In the genomic region with DNA sequence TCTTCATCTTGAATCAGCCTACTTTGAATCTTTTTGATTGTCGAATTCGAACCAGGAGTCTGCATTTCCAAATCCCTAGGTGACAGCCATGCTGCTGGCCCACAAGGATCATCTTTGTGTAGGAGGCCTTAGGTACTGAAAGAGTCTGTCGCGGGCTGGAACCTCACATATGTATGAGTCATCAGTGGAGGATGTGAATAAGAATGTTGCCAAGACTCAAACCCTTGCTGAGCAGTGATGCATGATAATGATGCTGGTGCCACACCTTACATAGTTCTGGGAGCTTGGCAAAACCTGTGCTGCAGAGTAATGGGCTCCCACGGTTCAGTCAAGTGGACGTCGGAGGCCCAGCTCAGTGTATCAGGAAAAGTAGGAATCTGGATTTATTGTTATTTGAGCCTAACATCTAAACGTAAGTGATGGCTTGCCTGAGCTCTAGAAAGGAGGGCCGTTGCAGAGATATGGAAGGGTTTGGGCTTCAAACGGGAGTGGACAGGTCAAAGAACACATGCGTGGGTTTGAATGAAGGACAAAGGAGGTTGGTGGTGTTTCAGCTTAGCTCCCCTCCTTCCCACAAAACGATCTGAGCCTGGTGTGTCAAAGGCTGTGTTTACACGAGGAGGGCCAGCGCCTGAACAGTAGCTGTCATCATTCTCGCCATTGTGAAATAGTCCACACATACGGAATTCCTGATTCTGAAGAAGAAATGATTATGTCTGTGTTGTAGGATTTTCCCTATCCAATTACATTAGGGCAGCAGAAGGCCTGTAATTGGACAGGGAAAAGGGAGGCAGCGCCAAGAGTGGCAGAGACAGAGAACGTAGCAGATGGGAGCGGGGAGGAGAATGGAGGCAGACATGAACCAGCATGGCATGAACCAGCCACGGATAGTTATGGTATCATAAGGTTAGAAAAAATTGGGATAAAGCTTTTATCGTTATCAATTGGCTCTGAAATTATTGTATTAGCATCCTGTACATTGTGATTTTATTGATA, we compare ENCODE assay signal across 17 mouse cellular contexts. TPM values are rescaled to one million over a fixed set of nuclear protein-coding genes. Genes with fewer than 3 reads are reported as not detected.
DNase-seq lines count a peak whose midpoint lies in the region; ATAC-seq and TF ChIP-seq lines count a peak whose summit lies in the region.
"Had no signal": no experiment of that assay in that cellular context is flagged by ENCODE, and none has a peak within 500 bp of the region (broad histone marks: within the 10 kb centered on the region; RNA-seq: fewer than 3 reads in every experiment).

No protein-coding gene starts in this region.

- no peaks in the 10 kb centered on the region for H3K27me3 ChIP-seq in liver, embryonic 13.5 days
- no peaks in the 10 kb centered on the region for H3K27me3 ChIP-seq in liver, embryonic 12.5 days (replicated peaks)
- H3K27me3 ChIP-seq in liver, postnatal 0 days (ENCODE audit: insufficient read depth, low read length) = no peaks in the 10 kb centered on the region
- H3K27me3 ChIP-seq: heart, embryonic 13.5 days; limb, embryonic 12.5 days; midbrain, embryonic 12.5 days had no signal

- 71% methylated on average over 21 of the region's 21 CpGs for WGBS in liver, embryonic 13.5 days (ENCODE audit: insufficient replicate concordance)
- WGBS in liver, embryonic 12.5 days (ENCODE audit: insufficient replicate concordance) = 75% methylated on average over 21 of the region's 21 CpGs
- 73% methylated on average over 21 of the region's 21 CpGs for WGBS in liver, postnatal 0 days (ENCODE audit: insufficient replicate concordance)

- no peaks in the 10 kb centered on the region for H3K36me3 ChIP-seq in liver, embryonic 13.5 days
- H3K36me3 ChIP-seq in liver, embryonic 12.5 days = no peaks in the 10 kb centered on the region
- no peaks in the 10 kb centered on the region for H3K36me3 ChIP-seq in liver, postnatal 0 days (replicated peaks; ENCODE audit: insufficient read depth, low read length)
- H3K36me3 ChIP-seq: limb, embryonic 12.5 days; midbrain, embryonic 12.5 days had no signal

- 0 out of 2 replicates have a peak, but pooled peaks cover 2% of the 10 kb centered on the region for H3K9me3 ChIP-seq in liver, embryonic 13.5 days (replicated peaks)
- no peaks in the 10 kb centered on the region for H3K9me3 ChIP-seq in liver, embryonic 12.5 days (replicated peaks)
- H3K9me3 ChIP-seq in liver, postnatal 0 days (ENCODE audit: low read length) = peaks cover under 1% of the 10 kb centered on the region; the same call in 1 of the 2 replicates
- H3K9me3 ChIP-seq: midbrain, embryonic 12.5 days had no signal

- H3K4me3 ChIP-seq in liver, embryonic 13.5 days (replicated peaks) = no peak overlapping the region
- H3K4me3 ChIP-seq in liver, embryonic 12.5 days = no peak overlapping the region
- H3K4me3 ChIP-seq in liver, postnatal 0 days (ENCODE audit: low read depth, low read length) = no peak overlapping the region
- H3K4me3 ChIP-seq: heart, embryonic 13.5 days; limb, embryonic 12.5 days; midbrain, embryonic 12.5 days had no signal

- no peak overlapping the region for H3K9ac ChIP-seq in liver, embryonic 13.5 days
- H3K9ac ChIP-seq in liver, embryonic 12.5 days = no peak overlapping the region
- H3K9ac ChIP-seq in liver, postnatal 0 days (replicated peaks) = no peak overlapping the region
- H3K9ac ChIP-seq: heart, embryonic 13.5 days; limb, embryonic 12.5 days; midbrain, embryonic 12.5 days had no signal

- TF ChIP-seq EP300 in liver, postnatal 0 days (IDR thresholded peaks at IDR 0.05; ENCODE audit: low read depth) = no peak

- ATAC-seq in frontal cortex, adult (ENCODE audit: low TSS enrichment) = peak; percentile 100
- ATAC-seq in liver, embryonic 13.5 days (ENCODE audit: low read depth) = peak; percentile 36; the same call in 1 of the 2 replicates
- ATAC-seq in liver, embryonic 12.5 days = no peak
- peak; percentile 84 for ATAC-seq in liver, postnatal 0 days
- ATAC-seq: intestine, embryonic 16.5 days had no signal

- no peaks in the 10 kb centered on the region for H3K4me1 ChIP-seq in liver, embryonic 13.5 days (replicated peaks)
- no peaks in the 10 kb centered on the region for H3K4me1 ChIP-seq in liver, embryonic 12.5 days
- H3K4me1 ChIP-seq in liver, postnatal 0 days (ENCODE audit: insufficient read depth) = peaks cover 12% of the 10 kb centered on the region
- H3K4me1 ChIP-seq: heart, embryonic 13.5 days; limb, embryonic 12.5 days; midbrain, embryonic 12.5 days had no signal

- no peak overlapping the region for H3K27ac ChIP-seq in liver, embryonic 13.5 days
- H3K27ac ChIP-seq in liver, embryonic 12.5 days = no peak overlapping the region
- H3K27ac ChIP-seq in liver, postnatal 0 days (ENCODE audit: low read depth) = 0 out of 2 replicates have a peak overlapping the region, but pooled peaks have one; percentile 41
- H3K27ac ChIP-seq: heart, embryonic 13.5 days; limb, embryonic 12.5 days; midbrain, embryonic 12.5 days had no signal

- H3K4me2 ChIP-seq in liver, embryonic 13.5 days = no peak overlapping the region
- H3K4me2 ChIP-seq in liver, embryonic 12.5 days = no peak overlapping the region
- H3K4me2 ChIP-seq in liver, postnatal 0 days (ENCODE audit: low read depth, low read length) = no peak overlapping the region
- H3K4me2 ChIP-seq: heart, embryonic 13.5 days; limb, embryonic 12.5 days; midbrain, embryonic 12.5 days had no signal

- TF ChIP-seq CTCF in liver, postnatal 0 days (IDR thresholded peaks at IDR 0.05; ENCODE audit: low read depth) = no peak

- DNase-seq in frontal cortex, postnatal 10 days (ENCODE audit: low spot score in 2 of 2) = no peak
- no peak for DNase-seq in liver, embryonic 13.5 days
- peak; percentile 47 for DNase-seq in NIH3T3 (ENCODE audit: low read depth)
- DNase-seq in liver, postnatal 0 days = no peak
- DNase-seq in embryo, embryonic 10 days (ENCODE audit: low spot score) = no peak
- DNase-seq: adrenal gland, postnatal 10 days; gastrocnemius, postnatal 10 days; kidney, postnatal 4 days; lung, postnatal 14 days had no signal

RNA-seq across cellular contexts. Expression of gene Pla2g7, which starts 24.7 kb away (rescaled TPM):
- polyA plus RNA-seq in liver, embryonic 13.5 days (2015; fragmentation: Nextera tagmentation; extraction: Ambion mirVana) = 7.4 and 7.6 TPM in 2 replicates
- 3.6 TPM in 2 replicates for polyA plus RNA-seq in liver, embryonic 12.5 days (2016; fragmentation: Nextera tagmentation; extraction: Ambion mirVana)
- 57.0 and 61.4 TPM in 2 replicates for polyA plus RNA-seq in liver, postnatal 0 days (2015; fragmentation: Nextera tagmentation; extraction: Ambion mirVana)

RNA-seq across cellular contexts. Expression of gene Tdrd6, which starts 37.5 kb away (rescaled TPM):
- 0.24 and 0.37 TPM in 2 replicates for polyA plus RNA-seq in liver, embryonic 13.5 days (2015; fragmentation: Nextera tagmentation; extraction: Ambion mirVana)
- polyA plus RNA-seq in liver, embryonic 12.5 days (2016; fragmentation: Nextera tagmentation; extraction: Ambion mirVana) = not detected in 2 replicates
- not detected in 2 replicates for polyA plus RNA-seq in liver, postnatal 0 days (2015; fragmentation: Nextera tagmentation; extraction: Ambion mirVana)
- polyA plus RNA-seq: heart, embryonic 13.5 days; midbrain, embryonic 12.5 days; spleen, adult 2 months; thymus, postnatal 0 days had no signal

RNA-seq across cellular contexts. Expression of gene Ankrd66, which starts 49.2 kb away (rescaled TPM):
- not detected in 2 replicates for polyA plus RNA-seq in liver, embryonic 13.5 days (2015; fragmentation: Nextera tagmentation; extraction: Ambion mirVana)
- not detected in 2 replicates for polyA plus RNA-seq in liver, embryonic 12.5 days (2016; fragmentation: Nextera tagmentation; extraction: Ambion mirVana)
- 0.11 and 0.23 TPM in 2 replicates for polyA plus RNA-seq in liver, postnatal 0 days (2015; fragmentation: Nextera tagmentation; extraction: Ambion mirVana)
- polyA plus RNA-seq: heart, embryonic 13.5 days; intestine, embryonic 16.5 days; limb, embryonic 12.5 days; midbrain, embryonic 12.5 days had no signal
